Mouse (Mus musculus) embryonic facial prominence, embryonic 12.5 days (tissue): ENCODE data around the gene Tmcc1. TPM values are rescaled to one million over a fixed set of nuclear protein-coding genes. Genes with fewer than 3 reads are reported as not detected.
"Not testable (repeated sequence)": the region's sequence is repeated elsewhere in the genome, so short reads cannot be mapped to it uniquely, and the experiment has no call there.

Experiments
- ATAC-seq: fragments of 200-750 bp; cut with Nextera tagmentation; 2 replicates; pipeline ENCODE4 v1.8.0; 2017; ENCODE audit not compliant: insufficient number of reproducible peaks, insufficient read depth, low FRiP score, low TSS enrichment
- H3K27ac ChIP-seq: fragments of 300-500 bp; sonication (generic); 2 replicates; pipeline ENCODE4 v1.5.1; 2016; ENCODE audit warnings: mild to moderate bottlenecking
- H3K27me3 ChIP-seq: fragments of 300-500 bp; sonication (generic); 2 replicates; pipeline ENCODE4 v1.6.1; 2016; ENCODE audit warnings: mild to moderate bottlenecking, moderate library complexity
- H3K36me3 ChIP-seq: fragments of 300-500 bp; sonication (generic); 2 replicates; pipeline ENCODE4 v1.6.1; 2016; ENCODE audit warnings: mild to moderate bottlenecking
- H3K4me1 ChIP-seq: fragments of 300-500 bp; sonication (generic); 2 replicates; pipeline ENCODE4 v1.6.1; 2016
- H3K4me2 ChIP-seq: fragments of 300-500 bp; sonication (generic); replicated peaks from 2 replicates; pipeline ENCODE4 v1.6.1; 2016; ENCODE audit warnings: mild to moderate bottlenecking, moderate library complexity
- H3K4me3 ChIP-seq: fragments of 300-500 bp; sonication (generic); 2 replicates; pipeline ENCODE4 v1.5.1; 2016; ENCODE audit warnings: mild to moderate bottlenecking
- H3K9ac ChIP-seq: fragments of 300-500 bp; sonication (generic); 2 replicates; pipeline ENCODE4 v1.6.1; 2016; ENCODE audit warnings: mild to moderate bottlenecking, moderate library complexity
- H3K9me3 ChIP-seq: fragments of 300-500 bp; sonication (generic); 2 replicates; pipeline ENCODE4 v1.6.1; 2016; ENCODE audit warnings: mild to moderate bottlenecking, moderate library complexity
- WGBS: fragments of 180-500 bp; shearing (Covaris S2); methylation state at CpG from one replicate; pipeline ENCODE4 v1.1.7; 2016; 5-methylcytosine and 5-hydroxymethylcytosine counted together
- polyA plus RNA-seq: library from polyadenylated mRNA; unstranded; fragments of >200 nt; fragmentation: Nextera tagmentation; extraction: Ambion mirVana; gene quantifications from 2 replicates; pipeline ENCODE4 v1.2.1, GENCODE M21; 2016

The Tmcc1 gene
- polyA plus RNA-seq, 1 experiment from 2014 or later: 19.5 TPM

- Histone ChIP-seq H3K4me2 (no peak overlapping the region), H3K9ac (no peak overlapping the region), H3K4me3 (no peak overlapping the region), H3K4me1 (no peaks in the 10 kb centered on the region), H3K36me3 (no peaks in the 10 kb centered on the region), H3K27me3 (no peaks in the 10 kb centered on the region), H3K27ac (peak overlapping the region; percentile 31; the same call in 1 of the 2 replicates), H3K9me3 (no peaks in the 10 kb centered on the region)
- 67% methylated on average over 6 of the region's 6 CpGs for WGBS
- no peak for ATAC-seq
Observed at GRCm38 (mm10) chr6:116072221-116072745, 121.0 kb downstream of the Tmcc1 start.

- H3K9me3 ChIP-seq: no peaks in the 10 kb centered on the region
- no peak overlapping the region for H3K27ac ChIP-seq
- no peak overlapping the region for H3K4me2 ChIP-seq
- ATAC-seq: no peak
- H3K36me3 ChIP-seq: no peaks in the 10 kb centered on the region
- 89% methylated on average over 2 of the region's 2 CpGs for WGBS
- no peaks in the 10 kb centered on the region for H3K4me1 ChIP-seq
- H3K27me3 ChIP-seq: no peaks in the 10 kb centered on the region
- no peak overlapping the region for H3K4me3 ChIP-seq
- H3K9ac ChIP-seq: no peak overlapping the region
Observed at GRCm38 (mm10) chr6:116071781-116072180, 121.5 kb downstream of the Tmcc1 start.

GRCm38 (mm10) chr6:116070558-116070957 is 122.7 kb downstream of the Tmcc1 start:
- Histone ChIP-seq H3K27me3 (no peaks in the 10 kb centered on the region), H3K9me3 (no peaks in the 10 kb centered on the region), H3K27ac (no peak overlapping the region), H3K4me3 (no peak overlapping the region), H3K4me2 (no peak overlapping the region), H3K36me3 (no peaks in the 10 kb centered on the region), H3K9ac (no peak overlapping the region), H3K4me1 (no peaks in the 10 kb centered on the region)
- ATAC-seq: no peak
- 89% methylated on average over 3 of the region's 3 CpGs for WGBS

- Histone ChIP-seq H3K27me3 (no peaks in the 10 kb centered on the region), H3K9ac (no peak overlapping the region), H3K4me1 (no peaks in the 10 kb centered on the region), H3K36me3 (no peaks in the 10 kb centered on the region), H3K4me3 (no peak overlapping the region), H3K27ac (no peak overlapping the region), H3K9me3 (no peaks in the 10 kb centered on the region), H3K4me2 (no peak overlapping the region)
- WGBS: 68% methylated on average over 1 of the region's 1 CpGs
- no peak for ATAC-seq
Observed at GRCm38 (mm10) chr6:116063516-116063915, 129.8 kb downstream of the Tmcc1 start.

GRCm38 (mm10) chr6:116059542-116059941 is 133.7 kb downstream of the Tmcc1 start:
- not testable (repeated sequence) for H3K4me1 ChIP-seq, ATAC-seq, H3K27ac ChIP-seq, H3K27me3 ChIP-seq, H3K36me3 ChIP-seq, H3K9ac ChIP-seq, H3K4me3 ChIP-seq, H3K9me3 ChIP-seq, H3K4me2 ChIP-seq

GRCm38 (mm10) chr6:116058541-116059300 is 134.6 kb downstream of the Tmcc1 start:
- Histone ChIP-seq H3K27ac (no peak overlapping the region), H3K4me2 (no peak overlapping the region), H3K9ac (no peak overlapping the region), H3K36me3 (no peaks in the 10 kb centered on the region), H3K9me3 (no peaks in the 10 kb centered on the region), H3K4me1 (peaks cover 4% of the 10 kb centered on the region; the same call in 1 of the 2 replicates), H3K4me3 (no peak overlapping the region), H3K27me3 (no peaks in the 10 kb centered on the region)
- WGBS: 83% methylated on average over 3 of the region's 3 CpGs
- ATAC-seq: no peak

GRCm38 (mm10) chr6:116056676-116057264 is 136.5 kb downstream of the Tmcc1 start:
- 29% methylated on average over 13 of the region's 13 CpGs for WGBS
- peak overlapping the region; percentile 16; the same call in 1 of the 2 replicates for H3K4me2 ChIP-seq
- no peaks in the 10 kb centered on the region for H3K27me3 ChIP-seq
- no peaks in the 10 kb centered on the region for H3K36me3 ChIP-seq
- no peak for ATAC-seq
- 0 out of 2 replicates have a peak overlapping the region, but pooled peaks have one; percentile 6 for H3K4me3 ChIP-seq
- H3K4me1 ChIP-seq: peaks cover 4% of the 10 kb centered on the region; the same call in 1 of the 2 replicates
- H3K9me3 ChIP-seq: no peaks in the 10 kb centered on the region
- H3K27ac ChIP-seq: no peak overlapping the region
- no peak overlapping the region for H3K9ac ChIP-seq

- Histone ChIP-seq H3K4me3 (no peak overlapping the region), H3K27me3 (no peaks in the 10 kb centered on the region), H3K4me1 (peaks cover 4% of the 10 kb centered on the region; the same call in 1 of the 2 replicates), H3K27ac (no peak overlapping the region), H3K36me3 (no peaks in the 10 kb centered on the region), H3K9ac (no peak overlapping the region), H3K4me2 (no peak overlapping the region), H3K9me3 (no peaks in the 10 kb centered on the region)
- 94% methylated on average over 2 of the region's 2 CpGs for WGBS
- ATAC-seq: no peak
Observed at GRCm38 (mm10) chr6:116055766-116056165, 137.5 kb downstream of the Tmcc1 start.

GRCm38 (mm10) chr6:116055001-116055471 is 138.2 kb downstream of the Tmcc1 start:
- H3K27ac ChIP-seq: no peak overlapping the region
- H3K36me3 ChIP-seq: no peaks in the 10 kb centered on the region
- H3K4me3 ChIP-seq: no peak overlapping the region
- peaks cover 4% of the 10 kb centered on the region; the same call in 1 of the 2 replicates for H3K4me1 ChIP-seq
- no peak for ATAC-seq
- H3K27me3 ChIP-seq: no peaks in the 10 kb centered on the region
- WGBS: 81% methylated on average over 1 of the region's 1 CpGs
- no peaks in the 10 kb centered on the region for H3K9me3 ChIP-seq
- no peak overlapping the region for H3K4me2 ChIP-seq
- H3K9ac ChIP-seq: no peak overlapping the region

GRCm38 (mm10) chr6:116047896-116048295 is 145.4 kb downstream of the Tmcc1 start:
- H3K9me3 ChIP-seq: no peaks in the 10 kb centered on the region
- 68% methylated on average over 1 of the region's 1 CpGs for WGBS
- H3K4me1 ChIP-seq: no peaks in the 10 kb centered on the region
- H3K4me2 ChIP-seq: no peak overlapping the region
- H3K27ac ChIP-seq: no peak overlapping the region
- H3K36me3 ChIP-seq: no peaks in the 10 kb centered on the region
- H3K27me3 ChIP-seq: no peaks in the 10 kb centered on the region
- ATAC-seq: no peak
- no peak overlapping the region for H3K9ac ChIP-seq
- no peak overlapping the region for H3K4me3 ChIP-seq

GRCm38 (mm10) chr6:116047366-116047765 is 145.9 kb downstream of the Tmcc1 start:
- Histone ChIP-seq H3K27ac (no peak overlapping the region), H3K4me3 (no peak overlapping the region), H3K4me2 (no peak overlapping the region), H3K36me3 (no peaks in the 10 kb centered on the region), H3K27me3 (no peaks in the 10 kb centered on the region), H3K9ac (no peak overlapping the region), H3K9me3 (peaks cover 2% of the 10 kb centered on the region; the same call in 1 of the 2 replicates), H3K4me1 (no peaks in the 10 kb centered on the region)
- no peak for ATAC-seq
- WGBS: 70% methylated on average over 3 of the region's 3 CpGs

GRCm38 (mm10) chr6:116044039-116044438 is 149.2 kb downstream of the Tmcc1 start:
- Histone ChIP-seq H3K4me2 (no peak overlapping the region), H3K27ac (no peak overlapping the region), H3K36me3 (peaks cover 3% of the 10 kb centered on the region; the same call in 1 of the 2 replicates), H3K27me3 (no peaks in the 10 kb centered on the region), H3K9me3 (peaks cover 2% of the 10 kb centered on the region; the same call in 1 of the 2 replicates), H3K4me3 (no peak overlapping the region), H3K4me1 (no peaks in the 10 kb centered on the region), H3K9ac (no peak overlapping the region)
- no peak for ATAC-seq
- WGBS: 73% methylated on average over 2 of the region's 2 CpGs
